Mouse (Mus musculus) T-helper 2 cell (primary cell): ENCODE measurements around the gene Hectd2.

ENCODE experiments used
- in situ Hi-C: fragments of 300-600 bp; cut with MboI, MseI; formaldehyde crosslinking; loops from one replicate; pipeline ENCODE4 v1.15.1; 2025; ENCODE audit warnings: high pct_unique_total_duplicates

Gene Hectd2

GRCm38 (mm10) chr19:36646132-36646828, 91.8 kb downstream of the Hectd2 start:
- in situ Hi-C loops, result no loop called here

- in situ Hi-C loops, result no loop called here
Measured at GRCm38 (mm10) chr19:36652686-36653085, 98.2 kb downstream of the Hectd2 start.

- in situ Hi-C loops, result no loop called here
Measured at GRCm38 (mm10) chr19:36662734-36663133, 108.3 kb downstream of the Hectd2 start.

- in situ Hi-C loops, result no loop called here
Measured at GRCm38 (mm10) chr19:36663918-36664317, 109.5 kb downstream of the Hectd2 start.

GRCm38 (mm10) chr19:36664417-36664816, 110.0 kb downstream of the Hectd2 start:
- in situ Hi-C loops, result no loop called here

- in situ Hi-C loops, result no loop called here
Measured at GRCm38 (mm10) chr19:36665206-36665605, 110.8 kb downstream of the Hectd2 start.

GRCm38 (mm10) chr19:36665641-36666040, 111.2 kb downstream of the Hectd2 start:
- in situ Hi-C loops, result no loop called here

GRCm38 (mm10) chr19:36666471-36666870, 112.0 kb downstream of the Hectd2 start:
- in situ Hi-C loops, result no loop called here

GRCm38 (mm10) chr19:36667368-36667767, 112.9 kb downstream of the Hectd2 start:
- in situ Hi-C loops, result no loop called here

GRCm38 (mm10) chr19:36668098-36668497, 113.7 kb downstream of the Hectd2 start:
- in situ Hi-C loops, result no loop called here

- in situ Hi-C loops, result no loop called here
Measured at GRCm38 (mm10) chr19:36668881-36669639, 114.6 kb downstream of the Hectd2 start.

- in situ Hi-C loops, result no loop called here
Measured at GRCm38 (mm10) chr19:36669720-36670451, 115.4 kb downstream of the Hectd2 start.
